Mouse (Mus musculus): Measurements from ENCODE around the gene Coq8a.
A peak's percentile ranks its signal among the peaks of the same experiment; 100 is the strongest.

Coq8a gene

DNA sequence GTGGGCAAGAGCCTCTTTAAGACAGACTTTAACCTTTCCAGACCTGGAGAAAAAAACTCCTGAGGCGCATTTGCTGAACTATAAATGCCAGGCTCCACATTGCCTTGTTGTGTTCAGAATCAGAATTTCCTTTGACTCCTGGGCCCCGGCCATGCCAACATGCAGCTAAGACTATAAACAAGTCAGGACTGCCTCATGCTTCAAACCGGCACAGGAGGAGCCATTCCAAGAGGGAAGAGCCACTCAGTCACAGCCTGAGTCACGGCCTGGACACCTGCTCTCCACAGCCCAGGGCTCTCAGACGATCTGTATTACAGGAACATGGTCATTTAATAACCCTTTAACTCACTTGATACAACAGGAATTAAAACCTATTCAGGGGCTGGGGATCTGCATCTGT lies 1.3 kb upstream of the Coq8a start:
- no peak for DNase-seq (ENCODE audit: extremely low read depth, insufficient read length, low spot score)

DNA sequence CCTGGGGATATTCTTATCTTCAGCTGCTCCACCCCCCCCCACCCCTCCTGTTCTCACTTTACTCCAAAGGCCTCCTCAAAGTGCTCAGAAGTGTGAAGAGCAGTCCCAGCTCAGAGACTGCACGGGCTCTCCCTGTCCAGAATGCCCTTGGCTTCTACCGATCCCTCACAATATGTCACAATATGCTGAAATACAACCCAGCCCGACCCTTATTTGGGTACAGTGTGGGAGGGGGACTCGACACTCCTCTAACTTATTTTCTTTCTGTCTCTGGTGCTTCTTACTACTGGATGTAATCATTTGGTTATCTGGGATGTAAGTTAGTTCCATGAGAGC lies 281 bp upstream of the Coq8a start:
- DNase-seq (ENCODE audit: extremely low read depth, insufficient read length, low spot score): no peak

DNA sequence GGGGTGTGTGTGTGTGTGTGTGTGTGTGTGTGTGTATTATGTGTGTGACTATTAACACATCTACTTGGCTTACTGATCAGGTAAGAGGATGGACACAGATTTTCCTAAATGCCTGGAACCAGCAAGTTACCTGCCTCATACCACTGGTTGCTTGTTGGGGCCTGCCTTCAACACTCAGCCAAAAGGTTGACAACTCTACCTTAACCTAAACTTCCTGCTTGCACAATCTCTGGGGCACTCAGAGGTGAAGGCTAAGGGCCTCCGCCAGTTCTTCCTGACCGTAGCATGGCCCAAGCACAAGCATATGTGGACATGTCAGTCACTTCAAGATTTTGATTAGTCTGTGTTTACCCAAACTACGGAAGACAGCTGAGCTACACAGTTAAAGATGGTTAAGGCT lies 1.4 kb downstream of the Coq8a start:
- DNase-seq (ENCODE audit: extremely low read depth, insufficient read length, low spot score): no peak

DNA sequence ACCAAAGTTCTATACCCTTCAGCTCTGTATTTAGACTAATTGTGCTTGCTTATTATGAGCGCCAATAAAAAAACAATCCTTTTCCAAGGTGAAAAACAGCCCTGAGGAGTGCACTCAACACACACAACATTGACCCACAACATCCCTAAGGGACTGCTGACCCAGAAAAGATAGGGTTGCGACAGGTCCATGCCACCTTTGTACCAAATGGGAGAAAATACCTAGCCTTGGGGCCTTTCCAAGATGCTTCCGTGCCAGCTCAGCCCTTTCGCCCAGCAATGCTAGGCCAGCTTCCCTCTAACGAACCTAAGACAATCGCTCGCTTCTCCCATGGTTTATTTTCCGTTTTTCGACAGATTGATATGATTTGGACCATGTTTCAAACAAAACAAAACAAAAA lies 2.9 kb downstream of the Coq8a start:
- no peak for DNase-seq (ENCODE audit: extremely low read depth, insufficient read length, low spot score)

DNA sequence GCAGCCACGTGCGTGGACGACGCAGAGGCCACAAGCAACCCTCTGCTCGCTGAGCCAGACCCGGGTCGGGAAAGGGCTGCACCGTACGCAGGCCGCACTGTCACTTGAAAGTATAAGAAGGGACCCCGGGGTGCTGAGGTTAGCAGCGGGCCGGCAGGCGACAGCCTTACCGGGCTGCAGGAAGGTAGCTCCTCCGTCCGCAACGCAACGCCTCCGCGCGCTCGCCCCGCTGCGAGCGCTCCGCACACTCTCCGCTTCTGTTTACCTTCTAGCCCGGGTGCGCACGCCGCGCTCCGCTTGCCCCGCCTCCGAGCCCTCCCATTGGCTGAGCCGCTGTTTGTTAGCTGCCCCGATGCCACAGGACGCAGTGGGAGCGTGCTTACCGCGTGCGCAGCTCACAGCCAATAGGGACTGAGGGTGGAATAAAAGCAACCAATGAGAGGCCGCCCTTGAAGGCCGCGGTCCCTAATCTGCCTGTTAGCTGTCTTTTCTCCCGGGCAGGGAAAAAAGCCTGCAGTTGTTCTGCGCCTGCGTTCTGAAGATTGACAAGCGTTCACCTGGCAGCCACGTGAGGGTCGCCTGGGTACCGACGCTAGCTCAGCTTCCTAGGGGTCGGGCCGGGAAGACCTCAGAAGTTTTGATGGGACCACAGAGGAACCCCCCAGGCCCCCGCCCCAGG lies 3.6 kb downstream of the Coq8a start:
- peak; percentile 97 for DNase-seq (ENCODE audit: extremely low read depth, insufficient read length, low spot score)

DNA sequence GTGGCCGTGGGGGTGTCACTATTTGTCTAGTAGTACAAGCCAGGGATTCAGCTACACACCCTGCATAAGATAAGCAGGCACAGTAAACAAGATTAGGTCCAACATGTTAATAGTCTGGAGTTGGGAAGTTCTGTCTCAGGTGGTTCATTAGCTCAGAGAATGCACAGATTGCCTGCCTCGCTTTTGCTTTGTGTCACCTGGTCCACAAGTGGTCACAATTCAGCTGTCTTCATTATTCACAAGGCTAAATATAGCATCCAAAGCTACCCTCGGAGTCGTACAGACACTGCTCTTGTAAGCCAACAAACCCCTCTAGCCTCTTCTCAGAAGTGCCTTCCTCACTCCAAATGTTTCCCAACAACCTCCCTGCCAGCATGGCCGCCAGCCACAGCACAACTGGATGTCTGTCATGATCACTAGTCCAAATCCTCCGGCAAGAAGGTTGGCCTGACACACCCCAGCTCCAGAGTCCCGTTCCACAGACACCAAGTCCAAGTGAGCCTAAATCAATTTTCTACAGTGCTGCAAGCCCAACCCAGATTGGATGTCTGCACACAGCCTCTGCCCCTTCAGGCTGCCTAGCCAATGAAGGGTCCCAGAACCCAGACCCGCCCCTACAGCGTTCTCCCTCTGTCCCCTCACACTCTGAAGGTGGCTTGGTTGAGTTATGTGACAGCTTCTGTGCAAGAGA lies 4.5 kb downstream of the Coq8a start:
- DNase-seq (ENCODE audit: extremely low read depth, insufficient read length, low spot score): no peak

DNA sequence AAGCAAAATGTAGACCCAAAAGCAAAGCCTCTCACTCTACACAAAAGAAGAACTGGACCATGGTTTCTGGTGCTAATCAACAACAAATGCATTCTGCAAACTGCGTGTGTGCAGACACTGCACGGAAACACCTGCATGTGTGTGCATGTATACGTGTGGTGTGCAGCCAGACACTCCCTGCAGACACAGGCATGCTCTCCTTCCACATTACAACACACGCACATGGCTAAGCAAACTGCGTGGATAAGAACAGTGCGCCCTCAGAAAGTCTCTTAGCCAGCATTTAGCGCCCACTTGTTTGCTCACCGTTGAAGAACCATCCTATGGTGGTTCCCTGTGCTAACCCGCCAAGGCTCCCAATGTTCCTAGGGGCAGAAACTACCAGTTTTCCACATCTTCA lies 5.4 kb downstream of the Coq8a start:
- no peak for DNase-seq (ENCODE audit: extremely low read depth, insufficient read length, low spot score)

DNA sequence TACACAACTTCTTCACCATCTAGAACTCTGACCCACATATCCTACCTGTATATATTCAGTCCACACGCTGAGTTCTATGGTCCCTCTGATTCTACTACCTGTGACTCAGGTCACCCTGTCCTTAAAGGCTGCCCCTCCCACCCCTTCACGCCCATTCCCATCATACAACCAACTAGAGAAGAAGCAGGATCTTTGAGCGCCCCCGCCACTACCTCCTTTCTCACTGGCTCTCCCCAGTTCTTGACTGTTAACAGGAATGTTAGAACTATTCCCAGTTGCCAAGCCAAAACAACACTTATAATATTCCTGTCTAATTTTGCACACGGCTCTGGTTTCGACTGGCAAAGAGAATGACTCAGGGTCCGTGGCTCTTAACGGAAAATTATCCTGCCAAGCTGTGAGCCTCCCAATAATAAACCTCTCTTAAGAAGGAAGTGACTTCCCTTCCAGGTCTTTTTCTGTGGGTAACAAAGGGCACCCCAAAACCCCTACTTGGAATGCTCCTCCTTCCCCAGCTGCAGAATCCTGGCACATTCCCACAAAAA lies 5.9 kb downstream of the Coq8a start:
- no peak for DNase-seq (ENCODE audit: extremely low read depth, insufficient read length, low spot score)

DNA sequence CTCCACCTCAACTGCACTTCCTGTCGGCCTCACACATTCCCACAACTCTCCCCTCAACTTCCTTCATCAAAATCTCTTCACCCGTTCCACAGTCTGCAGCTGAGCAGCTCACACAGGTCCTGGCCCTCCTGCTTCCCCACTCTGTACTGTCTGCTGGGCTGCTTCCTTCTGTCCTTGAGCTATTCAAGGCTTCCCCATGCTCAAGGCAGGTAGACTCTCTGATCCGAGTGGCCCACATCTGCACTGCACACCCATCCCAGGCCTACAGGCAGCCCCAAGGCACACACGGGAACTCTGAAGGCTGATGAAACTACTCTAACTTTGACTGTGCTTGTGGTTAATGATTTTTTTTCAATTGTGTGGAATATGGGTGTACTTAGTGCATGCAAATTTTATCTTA lies 6.5 kb downstream of the Coq8a start:
- no peak for DNase-seq (ENCODE audit: extremely low read depth, insufficient read length, low spot score)

DNA sequence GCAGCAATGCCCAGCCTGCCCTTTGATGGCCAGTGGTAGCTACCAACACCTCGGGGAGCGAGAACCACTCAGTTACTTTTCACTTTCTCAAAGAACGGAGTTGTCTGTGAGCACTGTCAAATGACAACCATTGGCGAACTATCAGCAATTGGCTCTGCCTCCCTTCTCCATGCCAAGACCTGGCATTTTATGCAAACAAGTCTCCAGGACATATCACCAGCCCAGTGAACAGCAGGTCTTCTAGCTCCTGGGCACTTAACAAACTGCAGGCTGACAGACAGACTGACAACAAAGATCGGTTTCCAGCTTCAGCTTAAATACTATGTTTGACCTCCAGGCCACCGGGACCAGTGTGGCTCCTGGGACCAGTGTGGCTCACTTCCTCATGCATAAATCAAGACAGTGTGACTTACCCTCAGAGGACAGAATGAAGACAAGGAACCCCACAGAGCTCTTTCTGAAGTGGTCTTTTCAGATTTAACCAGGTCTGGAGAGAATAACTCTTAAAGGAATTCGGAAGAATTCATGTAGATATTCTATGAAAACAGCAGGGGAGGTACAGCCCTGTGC lies 7.7 kb downstream of the Coq8a start:
- no peak for DNase-seq (ENCODE audit: extremely low read depth, insufficient read length, low spot score)

DNA sequence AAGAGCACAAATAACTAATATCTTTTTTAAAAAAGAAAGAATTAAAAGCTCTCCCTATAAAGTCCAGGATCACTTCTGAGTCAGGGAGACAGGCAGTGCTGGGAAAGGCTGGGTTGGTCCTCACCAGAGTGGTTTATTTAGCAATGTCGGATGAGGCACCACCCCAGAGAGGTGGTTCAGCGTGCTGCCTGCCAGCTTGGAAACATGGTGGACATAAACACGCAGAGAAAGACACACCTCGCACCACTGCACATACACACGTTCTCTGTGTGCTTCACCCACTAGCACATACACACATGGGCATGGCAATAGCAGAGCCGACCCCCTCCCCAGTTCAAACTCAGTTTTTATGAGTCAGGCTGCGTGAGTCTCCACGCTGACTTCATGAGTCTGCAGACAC lies 8.3 kb downstream of the Coq8a start:
- DNase-seq (ENCODE audit: extremely low read depth, insufficient read length, low spot score): no peak

DNA sequence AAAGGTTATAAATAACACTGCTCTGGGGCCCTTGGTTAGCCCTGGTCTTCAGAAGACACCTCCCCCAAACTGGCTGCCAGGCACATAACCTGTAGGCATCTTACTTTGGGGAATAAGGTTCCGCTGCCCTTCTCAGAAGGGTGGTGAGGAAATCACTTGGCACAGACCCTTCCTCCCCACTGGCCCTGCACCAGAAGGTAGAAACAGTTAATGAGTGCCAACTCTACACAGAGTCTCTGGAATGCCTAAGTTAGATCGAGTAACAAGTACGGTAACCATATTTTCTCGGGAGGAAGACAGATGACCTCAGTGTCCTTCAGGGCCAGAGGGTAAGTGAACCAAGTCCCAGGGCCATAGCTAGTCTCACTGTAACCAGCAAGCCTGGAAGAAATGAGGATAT lies 10.5 kb downstream of the Coq8a start:
- no peak for DNase-seq (ENCODE audit: extremely low read depth, insufficient read length, low spot score)

DNA sequence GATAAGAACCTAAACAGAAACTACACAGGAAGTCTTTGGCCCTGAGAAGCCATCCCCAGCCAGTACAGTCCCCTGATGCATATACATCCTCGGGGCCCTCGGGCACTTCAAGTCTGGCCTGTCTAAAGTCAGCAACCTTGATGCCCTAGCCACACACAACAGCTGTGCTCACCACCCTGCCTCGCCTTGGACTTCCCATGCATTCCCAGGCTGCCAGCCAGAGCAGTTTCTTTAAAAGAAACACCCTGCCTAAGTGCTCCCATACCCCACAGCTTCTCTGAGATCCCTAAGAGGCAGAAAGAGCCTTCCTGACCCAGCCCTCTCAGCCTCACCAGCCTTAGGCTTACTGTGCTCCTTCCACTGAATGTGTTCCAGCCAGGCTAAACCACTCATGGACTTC lies 13.0 kb downstream of the Coq8a start:
- DNase-seq (ENCODE audit: extremely low read depth, insufficient read length, low spot score): no peak

DNA sequence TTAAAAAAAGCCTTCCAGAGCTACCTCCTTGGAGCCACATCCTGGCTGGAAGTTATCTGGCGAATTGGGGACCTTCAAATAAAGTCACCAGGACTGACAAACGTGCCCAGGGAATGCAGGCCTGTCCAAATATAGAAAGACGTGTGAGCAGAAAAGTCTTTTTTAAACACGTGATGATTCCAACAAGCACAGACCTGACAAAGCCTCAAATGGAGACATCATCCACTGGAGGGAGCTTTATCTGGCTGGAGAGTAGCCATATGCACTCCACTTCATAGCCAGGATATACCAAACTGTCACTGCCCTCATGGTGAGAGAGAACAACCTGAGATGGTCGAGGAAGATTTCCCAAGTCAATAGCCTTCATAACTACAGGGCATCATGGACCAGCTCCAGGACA lies 13.5 kb downstream of the Coq8a start:
- no peak for DNase-seq (ENCODE audit: extremely low read depth, insufficient read length, low spot score)

DNA sequence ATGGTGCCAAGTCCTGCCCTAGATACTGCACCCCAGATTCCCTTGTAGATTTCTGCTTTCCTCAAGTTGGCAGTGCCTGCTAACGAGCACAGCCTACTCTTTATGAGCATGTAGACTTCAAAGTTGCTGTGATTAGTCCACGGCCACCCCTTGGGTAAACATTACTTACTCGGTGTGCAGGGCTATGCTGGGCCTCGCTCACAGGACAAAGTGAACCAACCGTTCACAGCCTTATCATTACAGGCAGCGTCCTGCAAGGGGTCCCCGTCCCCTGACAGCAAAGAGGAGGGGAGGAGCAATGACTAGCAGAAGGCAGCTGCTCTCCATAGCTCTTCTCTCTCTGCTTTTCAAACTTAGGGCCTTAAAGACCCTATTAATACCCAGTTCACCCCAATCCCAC lies 14.6 kb downstream of the Coq8a start:
- no peak for DNase-seq (ENCODE audit: extremely low read depth, insufficient read length, low spot score)

DNA sequence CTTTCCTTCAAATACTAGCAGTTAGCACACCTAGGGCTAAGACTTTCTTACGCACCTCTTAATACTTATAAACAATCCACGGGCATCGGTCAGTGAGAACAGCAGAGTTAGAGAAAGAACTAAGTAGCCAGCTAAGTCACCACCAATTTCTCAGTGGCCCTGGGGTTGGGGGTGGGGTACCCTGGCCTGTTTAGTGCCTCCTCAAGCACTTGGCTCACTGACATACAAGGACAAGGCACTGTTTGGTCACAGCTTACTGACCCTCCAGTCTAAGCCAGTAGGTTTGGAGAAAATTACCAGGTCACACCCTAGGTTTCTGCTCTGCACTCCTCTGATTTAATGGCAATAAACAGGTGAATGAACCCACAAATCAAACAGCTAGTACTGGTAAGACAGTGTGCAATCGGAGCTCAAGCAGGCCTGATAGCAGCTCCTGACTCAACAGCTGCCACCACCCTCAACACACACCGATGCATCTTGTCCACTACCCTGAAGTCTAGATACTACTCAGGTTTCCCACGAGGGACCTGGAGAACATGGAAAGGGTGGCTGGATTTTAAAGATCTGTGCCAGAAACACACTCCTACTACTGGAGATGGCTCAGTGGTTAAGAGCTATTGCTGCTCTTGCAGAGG lies 15.8 kb downstream of the Coq8a start:
- DNase-seq (ENCODE audit: extremely low read depth, insufficient read length, low spot score): no peak

DNA sequence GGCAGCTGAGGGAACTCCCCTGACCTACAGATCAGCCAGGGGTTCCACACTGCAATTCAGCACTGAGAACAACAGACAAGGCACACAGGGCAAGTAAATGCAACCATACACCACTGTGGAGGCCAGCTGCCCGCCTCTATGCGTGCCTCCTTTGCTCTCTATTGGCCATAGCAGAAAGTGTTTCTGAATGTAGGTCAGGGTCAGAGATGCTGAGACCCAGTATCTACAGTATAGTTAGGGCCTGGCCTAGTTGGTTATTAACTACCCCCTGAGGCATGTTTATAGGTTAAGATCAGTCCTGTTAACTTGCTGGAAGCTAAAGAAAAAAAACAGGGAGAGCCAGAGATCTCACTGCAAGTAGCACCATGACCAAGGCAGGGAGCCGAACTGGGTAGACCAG lies 16.7 kb downstream of the Coq8a start:
- DNase-seq (ENCODE audit: extremely low read depth, insufficient read length, low spot score): no peak

DNA sequence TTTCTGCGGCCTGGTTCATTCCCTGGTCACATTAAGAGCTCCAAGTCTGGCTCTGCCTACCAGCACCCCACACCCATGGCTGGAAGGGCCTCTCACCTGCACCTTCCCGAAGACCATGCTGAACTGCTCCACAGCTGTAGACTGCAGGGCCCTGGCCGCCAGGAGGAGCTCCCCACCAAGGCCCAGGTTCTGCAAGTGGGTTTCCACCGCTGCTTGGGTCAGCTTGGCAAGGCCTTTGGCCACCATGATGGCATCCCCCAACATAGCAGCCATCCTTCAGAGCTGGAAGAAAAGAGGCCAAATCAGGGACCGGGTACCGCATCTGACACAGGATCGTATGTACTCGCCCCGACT lies 17.5 kb downstream of the Coq8a start:
- DNase-seq (ENCODE audit: extremely low read depth, insufficient read length, low spot score): no peak

DNA sequence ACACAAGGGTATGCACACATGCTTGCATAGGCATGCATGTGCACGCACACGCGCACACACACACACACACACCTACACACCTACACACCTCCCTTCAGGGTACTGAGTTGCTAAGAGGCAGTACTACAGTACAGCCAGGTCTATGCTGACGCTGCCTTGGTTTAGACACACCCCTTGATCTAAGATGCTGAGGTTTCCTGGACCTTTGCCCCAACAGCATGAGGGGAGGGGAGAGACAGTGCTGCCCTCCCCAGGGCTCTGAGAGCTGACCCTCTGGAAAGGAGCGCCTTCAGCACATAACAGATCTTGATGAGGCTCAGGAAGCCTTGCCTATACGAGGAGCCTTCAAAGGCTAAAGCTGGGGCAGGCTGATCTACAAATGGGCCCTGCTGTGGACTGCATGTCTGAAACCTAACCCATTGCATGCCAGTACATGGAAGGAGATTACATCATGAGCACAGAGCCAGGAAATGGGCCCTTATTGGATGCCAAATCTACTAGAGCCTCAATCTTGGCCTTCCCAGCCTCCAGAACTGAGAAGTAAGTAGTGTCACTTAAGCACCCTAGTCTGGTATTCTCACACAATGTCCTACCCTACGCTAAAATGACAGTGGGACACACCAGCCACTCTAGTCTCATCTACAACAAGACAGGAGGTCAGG lies 18.0 kb downstream of the Coq8a start:
- DNase-seq (ENCODE audit: extremely low read depth, insufficient read length, low spot score): no peak

DNA sequence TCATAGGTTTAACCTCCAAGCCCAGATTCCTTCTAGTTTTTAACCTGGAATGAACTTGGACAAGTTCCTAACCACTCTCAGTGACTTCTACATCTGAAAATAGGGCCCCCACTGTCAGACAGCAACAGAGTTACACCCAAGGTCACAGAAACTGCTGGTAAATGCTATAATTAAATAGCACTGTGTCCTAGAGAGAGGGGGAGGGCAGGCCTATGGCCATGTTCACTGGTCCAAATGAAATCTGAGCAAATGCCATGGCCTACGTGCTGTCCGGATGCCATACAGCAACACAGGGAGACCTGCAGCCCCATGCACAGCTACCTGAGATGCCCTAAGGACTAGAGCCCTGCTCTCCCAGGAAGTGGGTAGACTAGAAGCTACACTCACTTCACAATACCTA lies 19.6 kb downstream of the Coq8a start:
- no peak for DNase-seq (ENCODE audit: extremely low read depth, insufficient read length, low spot score)

DNA sequence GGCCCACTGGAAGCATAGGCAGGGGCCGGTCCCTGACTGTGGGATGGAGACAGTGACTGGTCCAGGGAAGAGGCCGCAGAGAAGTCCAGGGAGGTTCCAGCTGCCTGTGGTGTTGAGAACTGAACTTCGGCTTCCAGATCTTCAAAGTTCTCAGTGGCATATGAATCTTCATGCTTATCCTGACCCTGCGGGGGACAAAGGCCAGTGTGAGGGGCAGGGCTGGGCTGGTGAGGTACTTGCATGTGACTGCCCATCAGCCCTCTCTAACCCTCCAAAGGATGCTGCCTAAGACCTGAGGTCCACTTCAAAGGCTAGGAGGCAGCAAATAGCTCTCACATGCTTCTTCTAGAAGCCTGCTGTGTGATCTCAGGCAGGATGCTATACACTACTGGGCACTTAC lies 20.3 kb downstream of the Coq8a start:
- no peak for DNase-seq (ENCODE audit: extremely low read depth, insufficient read length, low spot score)

Data from 3134 (cell line).